Mouse (Mus musculus): ENCODE data around the gene Olfr371. TPM values are rescaled to one million over a fixed set of nuclear protein-coding genes. Genes with fewer than 3 reads are reported as not detected.

The Olfr371 gene
- polyA plus RNA-seq (2016; fragmentation: Nextera tagmentation; extraction: Ambion mirVana) = not detected in 2 replicates

GRCm38 (mm10) chr8:85225688-85226087 lies at the start of gene Olfr371:
TSS of gene Olfr371 (plus strand) at chr8:85225988.
- Histone ChIP-seq H3K4me1 (no peaks in the 10 kb centered on the region), H3K4me3 (no peak within 1 kb of the TSS), H3K27me3 (ENCODE audit: low read depth, poor library complexity, severe bottlenecking) (no peaks in the 10 kb centered on the region), H3K9me3 (replicated peaks) (no peaks in the 10 kb centered on the region), H3K36me3 (no peaks in the 10 kb centered on the region), H3K27ac (no peak within 1 kb of the TSS)
- WGBS = 55% methylated on average over 1 of the region's 1 CpGs
- DNase-seq (ENCODE audit: low spot score) = no peak

- 92% methylated on average over 1 of the region's 1 CpGs for WGBS
- H3K4me3 ChIP-seq = no peak overlapping the region
- H3K9me3 ChIP-seq (replicated peaks) = no peaks in the 10 kb centered on the region
- H3K36me3 ChIP-seq = no peaks in the 10 kb centered on the region
- H3K27ac ChIP-seq = no peak overlapping the region
- no peaks in the 10 kb centered on the region for H3K27me3 ChIP-seq (ENCODE audit: low read depth, poor library complexity, severe bottlenecking)
- DNase-seq (ENCODE audit: low spot score) = no peak
- no peaks in the 10 kb centered on the region for H3K4me1 ChIP-seq
These were observed 33.4 kb upstream of the Olfr371 start for GRCm38 (mm10) chr8:85192346-85192745.

GRCm38 (mm10) chr8:85220220-85220619 lies 5.6 kb upstream of the Olfr371 start:
- Histone ChIP-seq H3K27ac (no peak overlapping the region), H3K9me3 (replicated peaks) (no peaks in the 10 kb centered on the region), H3K27me3 (ENCODE audit: low read depth, poor library complexity, severe bottlenecking) (no peaks in the 10 kb centered on the region), H3K4me3 (no peak overlapping the region), H3K4me1 (no peaks in the 10 kb centered on the region), H3K36me3 (no peaks in the 10 kb centered on the region)
- WGBS = 81% methylated on average over 4 of the region's 4 CpGs
- no peak for DNase-seq (ENCODE audit: low spot score)

GRCm38 (mm10) chr8:85220992-85221391 lies 4.8 kb upstream of the Olfr371 start:
- Histone ChIP-seq H3K9me3 (replicated peaks) (no peaks in the 10 kb centered on the region), H3K27me3 (ENCODE audit: low read depth, poor library complexity, severe bottlenecking) (no peaks in the 10 kb centered on the region), H3K4me3 (no peak overlapping the region), H3K4me1 (no peaks in the 10 kb centered on the region), H3K27ac (no peak overlapping the region), H3K36me3 (no peaks in the 10 kb centered on the region)
- 58% methylated on average over 6 of the region's 6 CpGs for WGBS
- no peak for DNase-seq (ENCODE audit: low spot score)

GRCm38 (mm10) chr8:85227297-85227696 lies 1.5 kb downstream of the Olfr371 start:
- no peaks in the 10 kb centered on the region for H3K36me3 ChIP-seq
- DNase-seq (ENCODE audit: low spot score) = no peak
- WGBS = 83% methylated on average over 1 of the region's 1 CpGs

More at GRCm38 (mm10) chr8:85227297-85227696, 1.5 kb downstream of the Olfr371 start:
- Histone ChIP-seq H3K27ac (no peak overlapping the region), H3K4me3 (no peak overlapping the region), H3K27me3 (ENCODE audit: low read depth, poor library complexity, severe bottlenecking) (no peaks in the 10 kb centered on the region), H3K4me1 (no peaks in the 10 kb centered on the region), H3K9me3 (replicated peaks) (no peaks in the 10 kb centered on the region)

Other genes with a start within 250 kb of the Olfr371 start
- gene Junb, start 247.3 kb upstream of the Olfr371 start, polyA plus RNA-seq (2016; fragmentation: Nextera tagmentation; extraction: Ambion mirVana) = 9.9 and 14.4 TPM in 2 replicates
- gene Hook2, start 235.4 kb upstream of the Olfr371 start, polyA plus RNA-seq (2016; fragmentation: Nextera tagmentation; extraction: Ambion mirVana) = 16.0 and 19.1 TPM in 2 replicates
- gene Best2, start 211.5 kb upstream of the Olfr371 start, polyA plus RNA-seq (2016; fragmentation: Nextera tagmentation; extraction: Ambion mirVana) = not detected in 2 replicates
- gene Asna1, start 200.7 kb upstream of the Olfr371 start, polyA plus RNA-seq (2016; fragmentation: Nextera tagmentation; extraction: Ambion mirVana) = 161 and 163 TPM in 2 replicates
- gene Trir, start 199.2 kb upstream of the Olfr371 start, polyA plus RNA-seq (2016; fragmentation: Nextera tagmentation; extraction: Ambion mirVana) = 138 and 157 TPM in 2 replicates
- 28.1 and 28.4 TPM in 2 replicates for gene Tnpo2, start 189.1 kb upstream of the Olfr371 start, polyA plus RNA-seq (2016; fragmentation: Nextera tagmentation; extraction: Ambion mirVana)
- 19.9 and 23.1 TPM in 2 replicates for gene Fbxw9, start 165.9 kb upstream of the Olfr371 start, polyA plus RNA-seq (2016; fragmentation: Nextera tagmentation; extraction: Ambion mirVana)
- 0.79 TPM in 1 of 2 replicates, not detected in the other for gene Gm5741, start 158.0 kb upstream of the Olfr371 start, polyA plus RNA-seq (2016; fragmentation: Nextera tagmentation; extraction: Ambion mirVana)
- 70.2 and 79.0 TPM in 2 replicates for gene Dhps, start 154.2 kb upstream of the Olfr371 start, polyA plus RNA-seq (2016; fragmentation: Nextera tagmentation; extraction: Ambion mirVana)
- 109 and 116 TPM in 2 replicates for gene Wdr83os, start 145.2 kb upstream of the Olfr371 start, polyA plus RNA-seq (2016; fragmentation: Nextera tagmentation; extraction: Ambion mirVana)
- gene Wdr83, start 144.7 kb upstream of the Olfr371 start, polyA plus RNA-seq (2016; fragmentation: Nextera tagmentation; extraction: Ambion mirVana) = 62.5 and 66.4 TPM in 2 replicates
- gene Man2b1, start 142.7 kb upstream of the Olfr371 start, polyA plus RNA-seq (2016; fragmentation: Nextera tagmentation; extraction: Ambion mirVana) = 22.4 and 25.2 TPM in 2 replicates
- gene Zfp791, start 102.9 kb upstream of the Olfr371 start, polyA plus RNA-seq (2016; fragmentation: Nextera tagmentation; extraction: Ambion mirVana) = 1.1 and 1.9 TPM in 2 replicates
- gene Cks1brt, start 74.1 kb upstream of the Olfr371 start, polyA plus RNA-seq (2016; fragmentation: Nextera tagmentation; extraction: Ambion mirVana) = not detected in 2 replicates
- gene Orc6, start 73.6 kb downstream of the Olfr371 start, polyA plus RNA-seq (2016; fragmentation: Nextera tagmentation; extraction: Ambion mirVana) = 156 and 158 TPM in 2 replicates
- 128 and 137 TPM in 2 replicates for gene Vps35, start 73.8 kb downstream of the Olfr371 start, polyA plus RNA-seq (2016; fragmentation: Nextera tagmentation; extraction: Ambion mirVana)
- 0.93 TPM in 2 replicates for gene Mylk3, start 160.4 kb downstream of the Olfr371 start, polyA plus RNA-seq (2016; fragmentation: Nextera tagmentation; extraction: Ambion mirVana)
- gene 4921524J17Rik, start 206.8 kb downstream of the Olfr371 start, polyA plus RNA-seq (2016; fragmentation: Nextera tagmentation; extraction: Ambion mirVana) = 41.4 and 44.1 TPM in 2 replicates

Data from limb, embryonic 10.5 days (tissue).